Mouse (Mus musculus) limb, embryonic 10.5 days (tissue): ENCODE results near the gene Asic2. TPM values are rescaled to one million over a fixed set of nuclear protein-coding genes. Genes with fewer than 3 reads are reported as not detected.

Experiments
- DNase-seq: peaks from one replicate; pipeline ENCODE4 v3.0.0-alpha.2; 2017; ENCODE audit warnings: low spot score
- H3K27ac ChIP-seq: fragments of 300-500 bp; sonication (generic); 2 replicates; pipeline ENCODE4 v1.5.1; 2016; ENCODE audit warnings: mild to moderate bottlenecking
- H3K27me3 ChIP-seq: fragments of 300-500 bp; sonication (generic); 2 replicates; pipeline ENCODE4 v1.6.1; 2016; ENCODE audit warnings: low read depth, mild to moderate bottlenecking; ENCODE audit not compliant: poor library complexity, severe bottlenecking
- H3K36me3 ChIP-seq: fragments of 300-500 bp; sonication (generic); 2 replicates; pipeline ENCODE4 v1.6.1; 2016; ENCODE audit warnings: mild to moderate bottlenecking, moderate library complexity
- H3K4me1 ChIP-seq: fragments of 300-500 bp; sonication (generic); 2 replicates; pipeline ENCODE4 v1.6.1; 2016
- H3K4me3 ChIP-seq: fragments of 300-500 bp; sonication (generic); 2 replicates; pipeline ENCODE4 v1.5.1; 2016; ENCODE audit warnings: mild to moderate bottlenecking, moderate library complexity
- H3K9me3 ChIP-seq: fragments of 300-500 bp; sonication (generic); replicated peaks from 2 replicates; pipeline ENCODE4 v1.6.1; 2016; ENCODE audit warnings: mild to moderate bottlenecking
- WGBS: fragments of 180-500 bp; shearing (Covaris S2); methylation state at CpG from one replicate; pipeline ENCODE4 v1.1.7; 2016; 5-methylcytosine and 5-hydroxymethylcytosine counted together
- polyA plus RNA-seq: library from polyadenylated mRNA; unstranded; fragments of >200 nt; fragmentation: Nextera tagmentation; extraction: Ambion mirVana; gene quantifications from 2 replicates; pipeline ENCODE4 v1.2.1, GENCODE M21; 2016

Asic2 gene
- polyA plus RNA-seq, result 1.1 and 2.3 TPM in 2 replicates

GRCm38 (mm10) chr11:81968401-81968881 lies at the start of gene Asic2:
Gene Asic2 (minus strand): TSS chr11:81968457.
- Histone ChIP-seq H3K27ac (0 out of 2 replicates have a peak within 1 kb of the TSS, but pooled peaks have one; percentile 1), H3K4me1 (peaks cover 20% of the 10 kb centered on the region), H3K4me3 (peak within 1 kb of the TSS; percentile 40), H3K36me3 (no peaks in the 10 kb centered on the region), H3K27me3 (peaks cover 56% of the 10 kb centered on the region), H3K9me3 (no peaks in the 10 kb centered on the region)
- DNase-seq, result no peak
- WGBS, result 3% methylated on average over 29 of the region's 29 CpGs

- no peak for DNase-seq
- Histone ChIP-seq H3K36me3 (no peaks in the 10 kb centered on the region), H3K4me1 (peaks cover 3% of the 10 kb centered on the region; the same call in 1 of the 2 replicates), H3K9me3 (no peaks in the 10 kb centered on the region), H3K27me3 (no peaks in the 10 kb centered on the region), H3K27ac (no peak overlapping the region), H3K4me3 (no peak overlapping the region)
- WGBS, result 81% methylated on average over 3 of the region's 3 CpGs
Observed at GRCm38 (mm10) chr11:82016181-82016780, 48.0 kb upstream of the Asic2 start.

DNA sequence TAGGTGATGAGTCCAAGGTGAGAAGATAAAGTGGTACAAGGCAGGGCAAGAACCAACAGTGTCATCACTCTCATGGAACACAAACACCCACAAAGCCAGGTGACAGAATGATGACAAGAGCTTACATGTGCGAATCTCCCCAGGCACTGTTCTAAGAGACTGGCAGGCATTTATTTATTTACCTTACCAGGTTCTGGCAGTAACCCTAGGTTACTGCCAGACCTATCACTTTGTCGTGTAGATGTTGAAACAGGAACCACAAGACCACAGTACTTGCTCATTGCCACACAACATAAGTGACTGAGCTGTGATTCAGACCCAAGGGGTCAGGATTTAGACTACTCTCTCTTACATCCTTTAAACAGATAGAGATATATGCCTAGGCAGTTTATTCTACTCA lies 46.8 kb upstream of the Asic2 start:
- H3K27ac ChIP-seq, result no peak overlapping the region
- no peaks in the 10 kb centered on the region for H3K9me3 ChIP-seq
- WGBS, result 62% methylated on average over 2 of the region's 2 CpGs
- no peaks in the 10 kb centered on the region for H3K36me3 ChIP-seq
- H3K4me1 ChIP-seq, result peaks cover 3% of the 10 kb centered on the region; the same call in 1 of the 2 replicates
- DNase-seq, result no peak
- no peaks in the 10 kb centered on the region for H3K27me3 ChIP-seq
- no peak overlapping the region for H3K4me3 ChIP-seq

DNA sequence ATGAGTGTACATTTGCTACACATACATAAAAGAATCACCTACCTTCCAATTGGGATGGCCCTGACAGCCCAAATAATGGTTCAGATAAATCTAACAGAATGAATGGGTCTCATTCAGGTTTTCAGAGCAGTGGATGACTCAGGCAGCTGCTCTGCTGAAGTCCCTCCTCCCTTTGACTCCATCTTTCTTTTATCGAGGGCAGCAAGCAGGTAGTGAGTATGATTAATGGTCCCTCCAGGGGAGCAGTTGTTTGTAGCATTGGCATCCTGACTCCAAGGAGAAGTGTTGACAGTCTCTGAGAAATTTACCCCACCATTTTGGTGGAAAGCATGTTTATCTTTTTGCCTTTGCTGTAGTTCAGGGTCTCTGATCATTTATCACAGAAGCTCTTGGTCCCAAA lies 45.5 kb upstream of the Asic2 start:
- Histone ChIP-seq H3K4me3 (no peak overlapping the region), H3K27me3 (no peaks in the 10 kb centered on the region), H3K36me3 (no peaks in the 10 kb centered on the region), H3K4me1 (peaks cover 3% of the 10 kb centered on the region; the same call in 1 of the 2 replicates), H3K9me3 (no peaks in the 10 kb centered on the region), H3K27ac (no peak overlapping the region)
- WGBS, result 42% methylated on average over 1 of the region's 1 CpGs
- DNase-seq, result no peak

- Histone ChIP-seq H3K4me3 (no peak overlapping the region), H3K4me1 (peaks cover 14% of the 10 kb centered on the region), H3K27me3 (no peaks in the 10 kb centered on the region), H3K36me3 (no peaks in the 10 kb centered on the region), H3K27ac (no peak overlapping the region), H3K9me3 (no peaks in the 10 kb centered on the region)
- 54% methylated on average over 8 of the region's 8 CpGs for WGBS
- DNase-seq, result no peak
Observed at GRCm38 (mm10) chr11:82011411-82012193, 43.3 kb upstream of the Asic2 start.

GRCm38 (mm10) chr11:82010115-82010514 lies 41.9 kb upstream of the Asic2 start:
- Histone ChIP-seq H3K36me3 (no peaks in the 10 kb centered on the region), H3K27ac (no peak overlapping the region), H3K4me1 (peaks cover 15% of the 10 kb centered on the region), H3K9me3 (no peaks in the 10 kb centered on the region), H3K27me3 (no peaks in the 10 kb centered on the region), H3K4me3 (no peak overlapping the region)
- DNase-seq, result no peak
- 93% methylated on average over 3 of the region's 3 CpGs for WGBS

DNA sequence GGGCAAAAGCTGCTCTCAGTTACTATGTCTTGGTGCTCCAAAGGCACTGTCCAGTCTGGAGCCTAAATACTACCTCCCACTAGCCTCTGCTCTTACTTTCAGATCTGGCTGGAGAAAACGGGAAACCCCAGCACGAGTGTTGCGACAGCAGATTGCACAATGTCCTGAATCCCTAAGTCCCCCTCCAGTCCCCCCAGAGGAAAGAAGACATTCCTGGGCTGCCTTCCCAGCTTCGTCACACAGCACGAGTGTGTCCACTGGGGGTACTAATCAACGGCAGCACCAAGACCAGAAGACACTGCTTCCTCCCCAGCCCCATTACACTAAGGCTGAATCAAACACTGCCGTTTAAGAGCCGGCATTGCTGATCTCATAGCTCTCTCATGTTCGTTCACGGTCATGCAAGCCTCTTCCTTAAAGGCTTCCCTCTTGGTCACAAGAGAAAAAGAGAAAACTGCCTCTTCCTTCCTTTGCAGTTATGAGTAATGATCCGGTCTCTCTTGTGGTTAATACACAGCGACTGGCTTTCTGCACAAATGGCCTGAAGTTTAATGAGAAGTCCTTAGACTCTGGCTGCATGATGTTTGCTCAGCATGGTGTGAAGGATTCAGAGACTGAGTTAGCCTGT lies 38.7 kb upstream of the Asic2 start:
- WGBS, result 70% methylated on average over 12 of the region's 12 CpGs
- H3K27ac ChIP-seq, result no peak overlapping the region; the same call in 1 of the 2 replicates
- no peaks in the 10 kb centered on the region for H3K27me3 ChIP-seq
- no peak overlapping the region for H3K4me3 ChIP-seq
- DNase-seq, result no peak
- no peaks in the 10 kb centered on the region for H3K9me3 ChIP-seq
- H3K4me1 ChIP-seq, result peaks cover 15% of the 10 kb centered on the region
- H3K36me3 ChIP-seq, result no peaks in the 10 kb centered on the region

DNA sequence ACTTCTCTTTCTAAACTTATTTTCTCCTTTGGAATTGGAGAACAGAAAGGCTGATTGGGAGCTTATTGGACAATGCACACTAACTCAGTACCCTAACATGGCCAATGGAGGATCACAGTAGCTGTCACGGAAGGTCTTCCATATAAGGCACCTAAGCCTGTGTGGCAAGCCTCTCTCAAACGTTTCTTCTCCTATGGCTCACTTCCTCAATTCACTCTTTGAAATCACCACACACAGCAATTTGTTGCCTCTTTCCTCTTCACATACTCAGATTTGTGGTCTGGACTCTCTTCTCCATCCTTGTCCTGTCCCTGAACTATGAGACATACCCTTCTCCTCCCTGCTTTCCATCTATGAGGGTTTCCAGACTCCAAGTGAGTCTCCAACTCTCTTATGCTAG lies 36.6 kb upstream of the Asic2 start:
- H3K4me1 ChIP-seq, result peaks cover 25% of the 10 kb centered on the region
- WGBS, result 75% methylated on average over 2 of the region's 2 CpGs
- no peak overlapping the region for H3K4me3 ChIP-seq
- H3K27ac ChIP-seq, result no peak overlapping the region
- H3K27me3 ChIP-seq, result no peaks in the 10 kb centered on the region
- DNase-seq, result no peak
- no peaks in the 10 kb centered on the region for H3K9me3 ChIP-seq
- H3K36me3 ChIP-seq, result no peaks in the 10 kb centered on the region

GRCm38 (mm10) chr11:82000581-82000980 lies 32.3 kb upstream of the Asic2 start:
- H3K9me3 ChIP-seq, result no peaks in the 10 kb centered on the region
- peaks cover 15% of the 10 kb centered on the region for H3K4me1 ChIP-seq
- H3K36me3 ChIP-seq, result no peaks in the 10 kb centered on the region
- H3K27ac ChIP-seq, result 0 out of 2 replicates have a peak overlapping the region, but pooled peaks have one; percentile 21
- 31% methylated on average over 5 of the region's 5 CpGs for WGBS
- H3K27me3 ChIP-seq, result no peaks in the 10 kb centered on the region; the same call in 1 of the 2 replicates
- H3K4me3 ChIP-seq, result no peak overlapping the region
- DNase-seq, result no peak

GRCm38 (mm10) chr11:81999469-81999868 lies 31.2 kb upstream of the Asic2 start:
- Histone ChIP-seq H3K4me1 (peaks cover 15% of the 10 kb centered on the region), H3K4me3 (no peak overlapping the region), H3K9me3 (no peaks in the 10 kb centered on the region), H3K27me3 (no peaks in the 10 kb centered on the region; the same call in 1 of the 2 replicates), H3K27ac (no peak overlapping the region; the same call in 1 of the 2 replicates), H3K36me3 (no peaks in the 10 kb centered on the region)
- no peak for DNase-seq
- 81% methylated on average over 4 of the region's 4 CpGs for WGBS

- Histone ChIP-seq H3K4me3 (no peak overlapping the region), H3K27me3 (no peaks in the 10 kb centered on the region; the same call in 1 of the 2 replicates), H3K36me3 (no peaks in the 10 kb centered on the region), H3K4me1 (peaks cover 15% of the 10 kb centered on the region), H3K9me3 (no peaks in the 10 kb centered on the region), H3K27ac (no peak overlapping the region)
- no peak for DNase-seq
- WGBS, result 92% methylated on average over 3 of the region's 3 CpGs
Observed at GRCm38 (mm10) chr11:81998646-81999045, 30.4 kb upstream of the Asic2 start.

- Histone ChIP-seq H3K9me3 (no peaks in the 10 kb centered on the region), H3K27ac (no peak overlapping the region), H3K36me3 (no peaks in the 10 kb centered on the region), H3K4me1 (peaks cover 15% of the 10 kb centered on the region), H3K4me3 (no peak overlapping the region), H3K27me3 (no peaks in the 10 kb centered on the region; the same call in 1 of the 2 replicates)
- DNase-seq, result no peak
- 83% methylated on average over 5 of the region's 5 CpGs for WGBS
Observed at GRCm38 (mm10) chr11:81997085-81997484, 28.8 kb upstream of the Asic2 start.
